Mouse (Mus musculus): ENCODE results near the gene Olfr456. TPM values are rescaled to one million over a fixed set of nuclear protein-coding genes. Genes with fewer than 3 reads are reported as not detected.
"Not testable (repeated sequence)": the region's sequence is repeated elsewhere in the genome, so short reads cannot be mapped to it uniquely, and the experiment has no call there.

Gene Olfr456
- polyA plus RNA-seq (2015; fragmentation: Nextera tagmentation; extraction: Ambion mirVana), result not detected in 2 replicates

DNA sequence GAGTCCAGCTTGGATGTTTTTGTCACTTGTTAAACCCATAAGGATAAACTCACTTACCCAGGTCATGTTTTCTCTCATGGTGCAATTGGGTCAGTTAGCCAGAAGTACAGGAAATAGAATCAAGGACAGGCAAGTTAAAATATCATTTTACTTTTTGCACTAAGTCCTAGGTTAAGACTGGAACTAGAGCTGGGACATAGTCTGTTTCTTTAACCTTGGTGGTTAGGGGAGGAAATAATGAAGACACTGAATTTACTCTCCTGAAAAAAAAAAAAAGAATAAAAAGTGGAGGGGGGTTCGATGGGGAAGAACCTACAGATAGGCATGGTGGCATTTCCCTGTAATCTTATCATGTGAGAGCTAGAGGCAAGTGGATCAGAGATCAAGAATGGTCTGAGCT is at the start of gene Olfr456:
TSS of gene Olfr456 (minus strand) at position 101 of the 400 bp plus-strand sequence.
- no peaks in the 10 kb centered on the region for H3K27me3 ChIP-seq
- H3K9ac ChIP-seq, result no peak within 1 kb of the TSS
- no peak for ATAC-seq (replicated peaks; ENCODE audit: low FRiP score)
- H3K4me2 ChIP-seq, result no peak within 1 kb of the TSS
- no peaks in the 10 kb centered on the region for H3K9me3 ChIP-seq (replicated peaks)
- H3K4me1 ChIP-seq, result no peaks in the 10 kb centered on the region
- H3K4me3 ChIP-seq (replicated peaks), result no peak within 1 kb of the TSS
- WGBS, result 91% methylated on average over 1 of the region's 1 CpGs
- no peaks in the 10 kb centered on the region for H3K36me3 ChIP-seq
- no peak within 1 kb of the TSS for H3K27ac ChIP-seq

GRCm38 (mm10) chr6:42513461-42513860 is 26.4 kb upstream of the Olfr456 start:
- WGBS, result 68% methylated on average over 1 of the region's 1 CpGs
- H3K9ac ChIP-seq, result no peak overlapping the region
- no peaks in the 10 kb centered on the region for H3K27me3 ChIP-seq
- H3K4me1 ChIP-seq, result no peaks in the 10 kb centered on the region
- H3K4me3 ChIP-seq (replicated peaks), result no peak overlapping the region
- H3K27ac ChIP-seq, result no peak overlapping the region
- no peak for ATAC-seq (replicated peaks; ENCODE audit: low FRiP score)
- H3K9me3 ChIP-seq (replicated peaks), result no peaks in the 10 kb centered on the region
- no peaks in the 10 kb centered on the region for H3K36me3 ChIP-seq
- H3K4me2 ChIP-seq, result no peak overlapping the region

DNA sequence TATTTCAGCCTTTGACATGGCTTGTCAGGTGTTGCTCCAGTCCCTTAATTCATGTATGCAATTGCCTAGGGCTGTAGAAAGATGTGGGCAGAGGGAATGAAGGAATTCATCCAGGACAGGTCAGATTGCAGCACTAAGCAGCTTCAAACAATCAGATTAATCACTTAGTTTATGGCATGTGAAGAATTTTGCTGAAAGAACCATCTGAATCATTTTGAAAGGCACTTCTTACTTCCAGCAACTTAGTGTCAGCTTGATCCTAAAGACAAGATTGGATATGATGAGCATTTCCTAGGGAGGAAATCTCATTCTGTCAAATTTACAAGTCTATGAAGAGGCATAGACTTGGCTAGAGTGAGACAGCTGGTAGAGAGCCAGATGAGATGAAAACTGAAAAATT is 22.3 kb upstream of the Olfr456 start:
- H3K4me1 ChIP-seq, result no peaks in the 10 kb centered on the region
- H3K4me2 ChIP-seq, result no peak overlapping the region
- no peaks in the 10 kb centered on the region for H3K9me3 ChIP-seq (replicated peaks)
- no peak overlapping the region for H3K27ac ChIP-seq
- no peaks in the 10 kb centered on the region for H3K27me3 ChIP-seq
- H3K36me3 ChIP-seq, result no peaks in the 10 kb centered on the region
- ATAC-seq (replicated peaks; ENCODE audit: low FRiP score), result no peak
- H3K9ac ChIP-seq, result no peak overlapping the region
- H3K4me3 ChIP-seq (replicated peaks), result no peak overlapping the region

DNA sequence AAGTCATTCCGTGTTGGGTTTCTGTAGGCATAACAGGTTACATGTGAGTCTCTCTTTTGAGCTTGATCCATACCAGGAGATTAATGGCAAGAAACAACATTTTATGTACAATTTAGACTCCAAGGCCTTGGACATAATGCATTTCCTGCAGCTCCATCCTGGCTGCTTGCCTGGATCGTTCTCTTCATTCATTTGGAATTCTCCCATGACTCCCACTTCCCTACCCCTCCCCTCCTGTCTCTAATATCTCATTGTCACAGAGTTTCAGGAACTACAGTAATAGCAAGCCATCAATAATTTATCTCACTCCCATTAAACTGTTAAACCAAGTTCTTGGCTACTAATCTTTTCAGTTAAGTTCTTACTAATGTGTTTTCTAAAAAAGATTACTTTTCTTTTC is 16.5 kb upstream of the Olfr456 start:
- Histone ChIP-seq H3K4me2 (no peak overlapping the region), H3K9ac (no peak overlapping the region), H3K27ac (no peak overlapping the region), H3K36me3 (no peaks in the 10 kb centered on the region), H3K9me3 (replicated peaks) (no peaks in the 10 kb centered on the region), H3K27me3 (no peaks in the 10 kb centered on the region), H3K4me3 (replicated peaks) (no peak overlapping the region), H3K4me1 (no peaks in the 10 kb centered on the region)
- peak; percentile 79 for ATAC-seq (replicated peaks; ENCODE audit: low FRiP score)
- WGBS, result 60% methylated on average over 2 of the region's 2 CpGs

DNA sequence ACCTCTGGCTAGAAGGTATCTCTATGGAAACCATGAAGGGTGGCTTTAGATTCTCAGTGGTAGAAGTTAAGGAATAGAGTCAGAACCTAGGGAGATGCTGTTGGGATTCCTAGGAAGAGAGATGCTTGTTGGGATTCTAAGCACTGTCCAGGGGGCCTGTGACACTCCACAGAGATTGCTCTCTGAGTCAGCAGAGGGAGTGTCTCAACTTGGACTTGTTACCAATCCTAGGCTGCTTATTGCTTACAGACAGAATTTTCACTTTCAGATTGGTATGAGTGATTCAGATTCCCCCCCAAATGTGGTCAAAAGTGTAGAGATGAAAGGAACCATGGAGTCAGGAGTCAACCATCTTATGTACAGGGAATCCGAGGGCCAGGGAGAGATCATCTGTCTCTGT is 2.7 kb upstream of the Olfr456 start:
- no peaks in the 10 kb centered on the region for H3K4me1 ChIP-seq
- H3K36me3 ChIP-seq, result no peaks in the 10 kb centered on the region
- ATAC-seq (replicated peaks; ENCODE audit: low FRiP score), result no peak
- H3K9me3 ChIP-seq (replicated peaks), result no peaks in the 10 kb centered on the region
- no peak overlapping the region for H3K4me2 ChIP-seq
- no peak overlapping the region for H3K4me3 ChIP-seq (replicated peaks)
- no peaks in the 10 kb centered on the region for H3K27me3 ChIP-seq
- WGBS, result 67% methylated on average over 1 of the region's 1 CpGs
- H3K27ac ChIP-seq, result no peak overlapping the region
- H3K9ac ChIP-seq, result no peak overlapping the region

DNA sequence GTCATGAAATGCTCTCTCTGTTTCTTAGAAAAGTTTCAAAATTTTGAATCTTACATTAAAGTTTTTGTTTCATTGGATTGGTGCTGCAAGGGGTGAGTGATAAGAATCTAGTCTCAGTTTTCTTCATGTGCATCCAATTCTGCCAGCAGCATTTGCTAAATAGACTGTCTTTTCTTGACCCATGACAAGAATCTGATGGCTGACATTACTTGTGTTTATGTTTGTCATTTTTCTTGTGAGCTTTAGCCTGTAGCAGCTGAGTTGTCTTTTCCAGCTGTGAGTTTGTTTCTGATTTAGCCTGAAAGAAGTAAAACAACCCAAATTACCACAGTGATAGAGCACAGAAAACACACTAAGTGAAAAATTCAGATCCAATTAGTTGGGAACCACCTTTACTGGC is 2.4 kb downstream of the Olfr456 start:
- H3K9ac ChIP-seq, result no peak overlapping the region
- no peaks in the 10 kb centered on the region for H3K36me3 ChIP-seq
- H3K27me3 ChIP-seq, result no peaks in the 10 kb centered on the region
- no peak for ATAC-seq (replicated peaks; ENCODE audit: low FRiP score)
- no peak overlapping the region for H3K4me3 ChIP-seq (replicated peaks)
- no peak overlapping the region for H3K4me2 ChIP-seq
- no peaks in the 10 kb centered on the region for H3K9me3 ChIP-seq (replicated peaks)
- H3K27ac ChIP-seq, result no peak overlapping the region
- H3K4me1 ChIP-seq, result no peaks in the 10 kb centered on the region

GRCm38 (mm10) chr6:42476235-42476634 is 10.8 kb downstream of the Olfr456 start, which contains the start of gene Olfr457:
Gene Olfr457, minus strand, starts transcription at chr6:42476335.
- no peak within 1 kb of the TSS for H3K4me3 ChIP-seq (replicated peaks)
- no peak within 1 kb of the TSS for H3K9ac ChIP-seq
- 74% methylated on average over 1 of the region's 1 CpGs for WGBS
- no peak within 1 kb of the TSS for H3K4me2 ChIP-seq
- no peak within 1 kb of the TSS for H3K27ac ChIP-seq
- H3K36me3 ChIP-seq, result no peaks in the 10 kb centered on the region
- no peaks in the 10 kb centered on the region for H3K27me3 ChIP-seq
- no peaks in the 10 kb centered on the region for H3K9me3 ChIP-seq (replicated peaks)
- ATAC-seq (replicated peaks; ENCODE audit: low FRiP score), result no peak
- no peaks in the 10 kb centered on the region for H3K4me1 ChIP-seq

DNA sequence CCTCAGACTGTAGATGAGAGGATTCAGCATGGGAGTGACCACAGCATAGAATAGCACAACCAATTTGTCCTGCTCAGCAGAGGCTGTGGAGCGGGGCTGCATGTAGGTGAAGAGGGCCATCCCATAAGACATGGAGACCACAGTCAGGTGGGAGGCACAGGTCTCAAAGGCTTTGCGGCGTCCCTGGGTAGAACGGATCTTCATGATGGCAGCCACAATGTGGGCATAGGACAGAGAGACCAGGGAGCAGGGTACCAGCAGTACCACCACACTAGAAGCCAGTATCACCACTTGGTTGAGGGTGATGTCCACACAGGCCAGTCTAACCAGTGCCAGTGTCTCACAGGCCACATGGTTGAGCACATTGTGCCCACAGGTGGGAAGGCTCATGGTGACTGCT is 15.7 kb downstream of the Olfr456 start:
- 94% methylated on average over 4 of the region's 4 CpGs for WGBS
- not testable (repeated sequence) for H3K4me3 ChIP-seq (replicated peaks); H3K27me3 ChIP-seq; H3K4me1 ChIP-seq; H3K4me2 ChIP-seq; ATAC-seq (replicated peaks; ENCODE audit: low FRiP score); H3K27ac ChIP-seq; H3K36me3 ChIP-seq; H3K9ac ChIP-seq; H3K9me3 ChIP-seq (replicated peaks)

DNA sequence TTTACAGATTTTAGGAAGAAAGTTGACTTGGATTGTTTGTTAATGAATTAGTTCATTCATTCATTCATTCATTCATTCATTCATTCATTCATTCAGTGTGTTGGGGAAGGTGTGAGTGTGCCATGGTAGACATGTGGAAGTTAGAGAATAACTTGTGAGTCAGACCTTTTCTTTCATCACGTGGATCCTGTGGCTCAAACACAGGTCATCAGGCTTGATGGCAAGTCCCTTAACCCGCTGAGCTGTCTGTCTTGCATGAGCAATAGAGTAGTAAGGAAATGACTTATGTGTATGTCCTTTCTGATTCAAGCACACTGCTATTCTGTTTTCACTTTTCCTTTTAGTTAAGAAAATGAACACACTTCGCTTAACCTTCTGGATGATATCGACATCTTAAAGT is 16.5 kb downstream of the Olfr456 start:
- Histone ChIP-seq H3K9ac (no peak overlapping the region), H3K27me3 (no peaks in the 10 kb centered on the region), H3K4me1 (no peaks in the 10 kb centered on the region), H3K9me3 (replicated peaks) (no peaks in the 10 kb centered on the region), H3K4me3 (replicated peaks) (no peak overlapping the region), H3K27ac (no peak overlapping the region), H3K4me2 (no peak overlapping the region), H3K36me3 (no peaks in the 10 kb centered on the region)
- 81% methylated on average over 4 of the region's 4 CpGs for WGBS
- ATAC-seq (replicated peaks; ENCODE audit: low FRiP score), result no peak

- no peak for ATAC-seq (replicated peaks; ENCODE audit: low FRiP score)
- no peak within 1 kb of the TSS for H3K4me2 ChIP-seq
- H3K9ac ChIP-seq, result no peak within 1 kb of the TSS
- no peaks in the 10 kb centered on the region for H3K9me3 ChIP-seq (replicated peaks)
- H3K27ac ChIP-seq, result no peak within 1 kb of the TSS
- no peaks in the 10 kb centered on the region for H3K27me3 ChIP-seq
- H3K36me3 ChIP-seq, result no peaks in the 10 kb centered on the region
- 80% methylated on average over 1 of the region's 1 CpGs for WGBS
- H3K4me3 ChIP-seq (replicated peaks), result no peak within 1 kb of the TSS
- no peaks in the 10 kb centered on the region for H3K4me1 ChIP-seq
These were observed 21.9 kb downstream of the Olfr456 start, which contains the start of gene Olfr458 for GRCm38 (mm10) chr6:42465096-42465495. Gene Olfr458, minus strand, starts transcription at chr6:42465196.

DNA sequence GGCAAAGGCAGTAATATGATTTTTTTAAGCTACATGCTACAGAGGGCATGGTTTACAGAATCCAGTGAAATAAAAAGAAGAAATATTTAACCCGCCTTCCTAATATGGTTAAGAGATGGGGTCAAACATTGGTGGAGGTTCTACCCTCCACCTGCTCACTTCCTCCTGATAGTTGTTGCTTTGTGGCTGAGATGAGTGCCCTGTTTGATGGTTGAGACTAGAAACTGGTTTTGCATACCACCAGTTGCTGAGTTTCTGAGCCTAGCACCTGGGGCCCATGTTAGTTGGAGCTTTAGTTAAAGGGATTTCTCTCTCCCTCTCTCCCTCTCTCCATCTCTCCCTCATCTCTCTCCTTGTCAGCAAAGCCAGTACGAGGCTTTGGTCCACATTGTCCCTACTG is 39.6 kb downstream of the Olfr456 start:
- H3K9ac ChIP-seq, result no peak overlapping the region
- H3K9me3 ChIP-seq (replicated peaks), result no peaks in the 10 kb centered on the region
- H3K36me3 ChIP-seq, result no peaks in the 10 kb centered on the region
- no peaks in the 10 kb centered on the region for H3K27me3 ChIP-seq
- H3K4me1 ChIP-seq, result no peaks in the 10 kb centered on the region
- no peak overlapping the region for H3K27ac ChIP-seq
- H3K4me3 ChIP-seq (replicated peaks), result no peak overlapping the region
- 83% methylated on average over 2 of the region's 2 CpGs for WGBS
- no peak for ATAC-seq (replicated peaks; ENCODE audit: low FRiP score)
- no peak overlapping the region for H3K4me2 ChIP-seq

- H3K27me3 ChIP-seq, result no peaks in the 10 kb centered on the region
- no peak overlapping the region for H3K4me3 ChIP-seq (replicated peaks)
- H3K9me3 ChIP-seq (replicated peaks), result no peaks in the 10 kb centered on the region
- no peak overlapping the region for H3K4me2 ChIP-seq
- no peak for ATAC-seq (replicated peaks; ENCODE audit: low FRiP score)
- no peaks in the 10 kb centered on the region for H3K4me1 ChIP-seq
- no peaks in the 10 kb centered on the region for H3K36me3 ChIP-seq
- 74% methylated on average over 2 of the region's 2 CpGs for WGBS
- H3K9ac ChIP-seq, result no peak overlapping the region
- no peak overlapping the region for H3K27ac ChIP-seq
These were observed 42.5 kb downstream of the Olfr456 start for GRCm38 (mm10) chr6:42444491-42444890.

DNA sequence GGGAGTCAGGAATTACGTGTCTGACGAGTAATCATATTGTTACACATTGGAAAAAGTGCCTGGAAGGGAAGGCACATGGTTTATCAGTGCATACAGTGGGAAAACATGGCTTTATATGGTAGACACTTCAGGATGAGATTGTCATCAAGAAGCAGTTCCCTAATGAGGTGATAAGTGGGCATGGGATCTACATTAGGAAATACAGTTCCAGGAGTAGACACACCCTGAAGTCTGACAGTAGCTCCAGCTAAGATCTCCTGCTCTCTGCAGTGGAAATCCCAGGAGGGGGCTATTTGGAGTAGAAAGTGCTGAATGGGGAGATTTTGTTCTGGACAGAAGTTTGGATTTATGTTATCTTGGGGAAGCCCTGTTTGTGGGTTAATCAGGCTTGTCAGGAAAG is 45.6 kb downstream of the Olfr456 start:
- H3K4me1 ChIP-seq, result no peaks in the 10 kb centered on the region
- H3K27ac ChIP-seq, result no peak overlapping the region
- no peaks in the 10 kb centered on the region for H3K9me3 ChIP-seq (replicated peaks)
- H3K27me3 ChIP-seq, result no peaks in the 10 kb centered on the region
- no peak for ATAC-seq (replicated peaks; ENCODE audit: low FRiP score)
- H3K9ac ChIP-seq, result no peak overlapping the region
- no peaks in the 10 kb centered on the region for H3K36me3 ChIP-seq
- H3K4me3 ChIP-seq (replicated peaks), result no peak overlapping the region
- WGBS, result 70% methylated on average over 2 of the region's 2 CpGs
- no peak overlapping the region for H3K4me2 ChIP-seq

Data from kidney, embryonic 15.5 days (tissue).